Mouse (Mus musculus): ENCODE measurements around the gene Trim31.
A peak's percentile ranks its signal among the peaks of the same experiment; 100 is the strongest.

- TF ChIP-seq CTCF (IDR thresholded peaks at IDR 0.05; ENCODE audit: insufficient read depth, low read length) (no peak), POLR2A (IDR thresholded peaks at IDR 0.05; ENCODE audit: borderline replicate concordance, extremely low read depth, low read depth, low read length) (peak; percentile 77; the same call in 1 of the 2 replicates)
These were observed 60.3 kb downstream of the Trim31 start, which contains the start of the genes Znrd1 and Znrd1as for GRCm38 (mm10) chr17:36957999-36958743.

Data from lung, adult 2 months (tissue).